Comparison of ENCODE assay signal across 21 mouse cellular contexts in the genomic region with DNA sequence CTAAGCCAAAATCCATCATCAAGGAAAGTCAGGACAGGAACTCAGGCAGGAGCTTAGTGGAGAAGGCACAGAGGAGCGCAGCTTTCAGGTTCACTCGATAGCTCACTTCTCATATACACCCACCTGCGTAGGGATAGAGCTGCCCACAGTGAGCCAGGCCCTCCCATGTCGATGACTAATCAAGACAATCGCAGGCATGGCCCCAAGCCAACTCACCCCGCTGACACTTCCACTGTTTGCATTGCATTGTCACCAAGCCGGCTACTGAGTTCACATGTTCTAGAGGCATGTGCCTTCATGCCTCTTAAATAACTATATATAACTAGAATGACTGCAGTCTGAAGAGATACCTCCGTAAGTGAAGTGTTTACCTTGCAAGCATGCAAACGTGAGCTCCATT.
A peak's percentile ranks its signal among the peaks of the same experiment; 100 is the strongest.
DNase-seq lines count a peak whose midpoint lies in the region; TF ChIP-seq lines count a peak whose summit lies in the region.
"Had no signal": no experiment of that assay in that cellular context is flagged by ENCODE, and none has a peak within 500 bp of the region (broad histone marks: within the 10 kb centered on the region; RNA-seq: fewer than 3 reads in every experiment).

No protein-coding gene starts in this region.

- no peak overlapping the region for H3K4me3 ChIP-seq in cerebellum, adult 2 months (replicated peaks; ENCODE audit: insufficient read depth, low read depth, low read length)
- H3K4me3 ChIP-seq in lung, adult 2 months (replicated peaks; ENCODE audit: extremely low read depth, low read depth, low read length), result no peak overlapping the region
- H3K4me3 ChIP-seq: embryonic facial prominence, embryonic 12.5 days; embryonic facial prominence, embryonic 15.5 days; forebrain, embryonic 12.5 days; forebrain, embryonic 15.5 days; heart, adult 2 months; heart, embryonic 10.5 days; heart, embryonic 13.5 days; hindbrain, embryonic 12.5 days; hindbrain, embryonic 15.5 days had no signal

- TF ChIP-seq CTCF in cerebellum, adult 2 months (IDR thresholded peaks at IDR 0.05; ENCODE audit: borderline replicate concordance, insufficient read depth, low read depth, low read length), result no peak
- no peak for TF ChIP-seq CTCF in lung, adult 2 months (IDR thresholded peaks at IDR 0.05; ENCODE audit: insufficient read depth, low read length)

- H3K27me3 ChIP-seq in cerebellum, adult 2 months (ENCODE audit: control insufficient read depth, insufficient read depth, low read length), result no peaks in the 10 kb centered on the region
- H3K27me3 ChIP-seq: embryonic facial prominence, embryonic 12.5 days; embryonic facial prominence, embryonic 15.5 days; forebrain, embryonic 12.5 days; forebrain, embryonic 15.5 days; hindbrain, embryonic 12.5 days; hindbrain, embryonic 15.5 days; Patski had no signal

- H3K4me1 ChIP-seq in cerebellum, adult 2 months (ENCODE audit: control insufficient read depth, insufficient read depth, low read length), result no peaks in the 10 kb centered on the region
- no peaks in the 10 kb centered on the region for H3K4me1 ChIP-seq in lung, adult 2 months (ENCODE audit: control insufficient read depth, insufficient read depth, low read length)
- H3K4me1 ChIP-seq: embryonic facial prominence, embryonic 12.5 days; embryonic facial prominence, embryonic 15.5 days; forebrain, embryonic 12.5 days; forebrain, embryonic 15.5 days; heart, embryonic 10.5 days; heart, embryonic 13.5 days; hindbrain, embryonic 12.5 days had no signal

- DNase-seq in cerebellum, postnatal 10 days, result peak; percentile 27 to 31
- no peak for DNase-seq in cerebellum, adult 2 months
- peak; percentile 15 for DNase-seq in lung, postnatal 14 days
- DNase-seq in lung, adult 2 months, result no peak
- DNase-seq in fat pad, adult 2 months (ENCODE audit: extremely low read depth, low read depth, low spot score), result peak; percentile 13
- DNase-seq in urinary bladder, postnatal 36 days (ENCODE audit: low spot score in 2 of 2), result peak; percentile 58 to 76
- no peak for DNase-seq in cerebellum, adult 8-10 months
- DNase-seq: adrenal gland, postnatal 10 days; adrenal gland, postnatal 36 days; cerebellum, adult 18-20 months; gastrocnemius, postnatal 25 days; heart, adult 2 months had no signal

- H3K27ac ChIP-seq in cerebellum, adult 2 months (ENCODE audit: insufficient read depth, low read length), result no peak overlapping the region
- H3K27ac ChIP-seq: embryonic facial prominence, embryonic 12.5 days; embryonic facial prominence, embryonic 15.5 days; forebrain, embryonic 12.5 days; forebrain, embryonic 15.5 days; heart, adult 2 months; heart, embryonic 10.5 days; heart, embryonic 13.5 days; hindbrain, embryonic 12.5 days; hindbrain, embryonic 15.5 days had no signal

- TF ChIP-seq POLR2A in cerebellum, adult 2 months (IDR thresholded peaks at IDR 0.05; ENCODE audit: borderline replicate concordance, insufficient read depth, low read length), result no peak
- no peak for TF ChIP-seq POLR2A in lung, adult 2 months (IDR thresholded peaks at IDR 0.05; ENCODE audit: borderline replicate concordance, extremely low read depth, low read depth, low read length)

- 65% methylated on average over 9 of the region's 9 CpGs for WGBS in cerebellum, adult 2 months
- 48% methylated on average over 9 of the region's 9 CpGs for WGBS in lung, adult 2 months

Comparison
In these comparisons a context has a peak if more than half of its experiments do, and no peak if none do; other contexts are left out.
1. DNase-seq: peak in cerebellum, postnatal 10 days (2 of 2), lung, postnatal 14 days (single experiment), fat pad, adult 2 months (single experiment) and urinary bladder, postnatal 36 days (2 of 2); none in cerebellum, adult 2 months (0 of 2), lung, adult 2 months (single experiment) and cerebellum, adult 8-10 months (single experiment).